Comparison of ENCODE assay signal across 10 mouse cellular contexts in genomic region chr15:83408692-83409442, GRCm38 (mm10). TPM values are rescaled to one million over a fixed set of nuclear protein-coding genes. Genes with fewer than 3 reads are reported as not detected.
DNase-seq lines count a peak whose midpoint lies in the region; ATAC-seq and TF ChIP-seq lines count a peak whose summit lies in the region.
"Had no signal": no experiment of that assay in that cellular context is flagged by ENCODE, and none has a peak within 500 bp of the region (broad histone marks: within the 10 kb centered on the region; RNA-seq: fewer than 3 reads in every experiment).

No protein-coding gene starts in this region.

- no peaks in the 10 kb centered on the region for H3K9me3 ChIP-seq in hindbrain, embryonic 16.5 days (ENCODE audit: control insufficient read depth, low read length)
- H3K9me3 ChIP-seq in hindbrain, embryonic 11.5 days (ENCODE audit: control insufficient read depth, low read length): no peaks in the 10 kb centered on the region
- no peaks in the 10 kb centered on the region for H3K9me3 ChIP-seq in intestine, postnatal 0 days (ENCODE audit: control insufficient read depth)
- H3K9me3 ChIP-seq in stomach, embryonic 16.5 days (replicated peaks; ENCODE audit: control insufficient read depth, low read length): no peaks in the 10 kb centered on the region
- H3K9me3 ChIP-seq: embryonic facial prominence, embryonic 13.5 days had no signal

- no peak overlapping the region for H3K9ac ChIP-seq in hindbrain, embryonic 16.5 days (ENCODE audit: low read depth, low read length)
- H3K9ac ChIP-seq in hindbrain, embryonic 11.5 days (ENCODE audit: low read depth, low read length): no peak overlapping the region
- H3K9ac ChIP-seq in intestine, postnatal 0 days (ENCODE audit: low read depth, low read length): no peak overlapping the region
- no peak overlapping the region for H3K9ac ChIP-seq in stomach, embryonic 16.5 days (ENCODE audit: low read length)
- H3K9ac ChIP-seq: embryonic facial prominence, embryonic 13.5 days had no signal

- H3K27ac ChIP-seq in hindbrain, embryonic 16.5 days (ENCODE audit: low read depth, low read length): 0 out of 2 replicates have a peak overlapping the region, but pooled peaks have one; percentile 6
- H3K27ac ChIP-seq in hindbrain, embryonic 11.5 days (ENCODE audit: low read depth, low read length): no peak overlapping the region
- H3K27ac ChIP-seq in intestine, postnatal 0 days (ENCODE audit: low read depth, low read length): no peak overlapping the region
- H3K27ac ChIP-seq in stomach, embryonic 16.5 days (ENCODE audit: low read length): peak overlapping the region; percentile 31; the same call in 1 of the 2 replicates
- H3K27ac ChIP-seq: embryonic facial prominence, embryonic 13.5 days had no signal

- H3K4me1 ChIP-seq in hindbrain, embryonic 16.5 days (ENCODE audit: control insufficient read depth, insufficient read depth, low read depth, low read length): no peaks in the 10 kb centered on the region
- no peaks in the 10 kb centered on the region for H3K4me1 ChIP-seq in hindbrain, embryonic 11.5 days (replicated peaks; ENCODE audit: control insufficient read depth, insufficient read depth, low read length)
- peaks cover 8% of the 10 kb centered on the region; the same call in 1 of the 2 replicates for H3K4me1 ChIP-seq in intestine, postnatal 0 days (replicated peaks; ENCODE audit: control insufficient read depth, insufficient read depth, low read length)
- H3K4me1 ChIP-seq in stomach, embryonic 16.5 days (ENCODE audit: control insufficient read depth, insufficient read depth, low read length): peaks cover 23% of the 10 kb centered on the region

- H3K36me3 ChIP-seq in hindbrain, embryonic 16.5 days (ENCODE audit: control insufficient read depth, insufficient read depth, low read length): no peaks in the 10 kb centered on the region
- no peaks in the 10 kb centered on the region for H3K36me3 ChIP-seq in hindbrain, embryonic 11.5 days (ENCODE audit: control insufficient read depth, insufficient read depth, low read length)
- no peaks in the 10 kb centered on the region for H3K36me3 ChIP-seq in intestine, postnatal 0 days (ENCODE audit: control insufficient read depth, insufficient read depth)
- no peaks in the 10 kb centered on the region; the same call in 1 of the 2 replicates for H3K36me3 ChIP-seq in stomach, embryonic 16.5 days (ENCODE audit: control insufficient read depth, insufficient read depth, low read length)
- H3K36me3 ChIP-seq: embryonic facial prominence, embryonic 13.5 days had no signal

- H3K4me2 ChIP-seq in hindbrain, embryonic 16.5 days (ENCODE audit: low read length): no peak overlapping the region
- H3K4me2 ChIP-seq in hindbrain, embryonic 11.5 days (replicated peaks; ENCODE audit: low read depth, low read length): no peak overlapping the region
- H3K4me2 ChIP-seq in intestine, postnatal 0 days (replicated peaks; ENCODE audit: low read depth): 0 out of 2 replicates have a peak overlapping the region, but pooled peaks have one; percentile 9
- no peak overlapping the region for H3K4me2 ChIP-seq in stomach, embryonic 16.5 days (ENCODE audit: low read depth, low read length)
- H3K4me2 ChIP-seq: embryonic facial prominence, embryonic 13.5 days had no signal

- DNase-seq in hindbrain, embryonic 11.5 days (ENCODE audit: low spot score): no peak
- DNase-seq in right cerebral cortex, postnatal 25 days: peak; percentile 25
- DNase-seq in right cerebral cortex, postnatal 36 days (ENCODE audit: low spot score in 2 of 2): no peak
- DNase-seq in ovary, postnatal 36 days (ENCODE audit: low spot score): no peak
- no peak for DNase-seq in adrenal gland, adult 2 months
- DNase-seq: gastrocnemius, postnatal 14 days had no signal

- no peak overlapping the region for H3K4me3 ChIP-seq in hindbrain, embryonic 16.5 days (ENCODE audit: low read length)
- H3K4me3 ChIP-seq in hindbrain, embryonic 11.5 days (ENCODE audit: low read depth, low read length): no peak overlapping the region
- H3K4me3 ChIP-seq in intestine, postnatal 0 days (ENCODE audit: low read depth, low read length): no peak overlapping the region
- H3K4me3 ChIP-seq in stomach, embryonic 16.5 days (replicated peaks; ENCODE audit: low read length): no peak overlapping the region
- H3K4me3 ChIP-seq: embryonic facial prominence, embryonic 13.5 days had no signal

- WGBS in hindbrain, embryonic 16.5 days: 76% methylated on average over 8 of the region's 8 CpGs
- 84% methylated on average over 8 of the region's 8 CpGs for WGBS in hindbrain, embryonic 11.5 days
- 43% methylated on average over 8 of the region's 8 CpGs for WGBS in intestine, postnatal 0 days
- 59% methylated on average over 8 of the region's 8 CpGs for WGBS in stomach, embryonic 16.5 days

- no peaks in the 10 kb centered on the region for H3K27me3 ChIP-seq in hindbrain, embryonic 16.5 days (replicated peaks; ENCODE audit: control insufficient read depth, insufficient read depth, low read length)
- H3K27me3 ChIP-seq in hindbrain, embryonic 11.5 days (ENCODE audit: control insufficient read depth, insufficient read depth, low read length): no peaks in the 10 kb centered on the region
- no peaks in the 10 kb centered on the region for H3K27me3 ChIP-seq in intestine, postnatal 0 days (replicated peaks; ENCODE audit: control insufficient read depth, insufficient read depth, low read length)
- H3K27me3 ChIP-seq in stomach, embryonic 16.5 days (ENCODE audit: control insufficient read depth, insufficient read depth, low read length): no peaks in the 10 kb centered on the region
- H3K27me3 ChIP-seq: embryonic facial prominence, embryonic 13.5 days had no signal

- peak; percentile 61 for TF ChIP-seq CTCF in intestine, postnatal 0 days (IDR thresholded peaks at IDR 0.05; ENCODE audit: low read depth)

- no peak for ATAC-seq in hindbrain, embryonic 16.5 days
- no peak for ATAC-seq in hindbrain, embryonic 11.5 days (ENCODE audit: low FRiP score)
- peak; percentile 46 for ATAC-seq in intestine, postnatal 0 days
- no peak for ATAC-seq in stomach, embryonic 16.5 days (ENCODE audit: insufficient read depth, low FRiP score)

RNA-seq across cellular contexts. Expression of gene Pacsin2, which starts 55.5 kb away (rescaled TPM):
- 26.9 and 32.1 TPM in 2 replicates for polyA plus RNA-seq in hindbrain, embryonic 16.5 days (2015; fragmentation: Nextera tagmentation; extraction: Ambion mirVana)
- polyA plus RNA-seq in hindbrain, embryonic 11.5 days (2014; fragmentation: Nextera tagmentation; extraction: Ambion mirVana): 40.9 and 43.2 TPM in 2 replicates
- 40.9 and 47.3 TPM in 2 replicates for polyA plus RNA-seq in intestine, postnatal 0 days (2015; fragmentation: Nextera tagmentation; extraction: Ambion mirVana)
- 64.5 and 67.9 TPM in 2 replicates for polyA plus RNA-seq in stomach, embryonic 16.5 days (2015; fragmentation: Nextera tagmentation; extraction: Ambion mirVana)
- 100 to 1,000 TPM in 1 of 2 experiments, 10 to 100 TPM in 1; 76.7 to 111 TPM for total RNA-seq in adrenal gland, adult 2 months (2021)
- 25.3 and 28.9 TPM in 2 replicates for polyA plus RNA-seq in adrenal gland, adult 2 months (2012; rRNA removed)

RNA-seq across cellular contexts. Expression of gene Arfgap3, which starts 58.8 kb away (rescaled TPM):
- polyA plus RNA-seq in hindbrain, embryonic 16.5 days (2015; fragmentation: Nextera tagmentation; extraction: Ambion mirVana): 39.4 and 43.3 TPM in 2 replicates
- 38.6 and 40.1 TPM in 2 replicates for polyA plus RNA-seq in hindbrain, embryonic 11.5 days (2014; fragmentation: Nextera tagmentation; extraction: Ambion mirVana)
- 119 and 124 TPM in 2 replicates for polyA plus RNA-seq in intestine, postnatal 0 days (2015; fragmentation: Nextera tagmentation; extraction: Ambion mirVana)
- polyA plus RNA-seq in stomach, embryonic 16.5 days (2015; fragmentation: Nextera tagmentation; extraction: Ambion mirVana): 79.9 and 80.6 TPM in 2 replicates
- 10 to 100 TPM; 23.6 to 32.4 TPM for total RNA-seq in adrenal gland, adult 2 months (2021)
- 13.0 and 14.7 TPM in 2 replicates for polyA plus RNA-seq in adrenal gland, adult 2 months (2012; rRNA removed)

Comparison
In these comparisons a context has a peak if more than half of its experiments do, and no peak if none do; other contexts are left out.
1. H3K27ac ChIP-seq: peak in hindbrain, embryonic 16.5 days (single experiment) and stomach, embryonic 16.5 days (single experiment); none in hindbrain, embryonic 11.5 days (single experiment) and intestine, postnatal 0 days (single experiment).